Mouse (Mus musculus) G1E (cell line): Measurements from ENCODE around the gene Xpnpep1. TPM values are rescaled to one million over a fixed set of nuclear protein-coding genes. Genes with fewer than 3 reads are reported as not detected.

Experiments used
- ATAC-seq: 2 replicates; pipeline ENCODE4 v1.8.0; 2016; ENCODE audit warnings: mild to moderate bottlenecking; ENCODE audit not compliant: insufficient number of reproducible peaks, poor library complexity, low FRiP score, severe bottlenecking; ENCODE audit errors: extremely low read depth
- DNase-seq: peaks from one replicate; pipeline ENCODE4 v3.0.0; 2012; ENCODE audit warnings: low spot score
- H3K27me3 ChIP-seq: 2 replicates; pipeline ENCODE4 v1.6.1; 2012; ENCODE audit warnings: mild to moderate bottlenecking, low read length, inconsistent platforms; ENCODE audit not compliant: insufficient read depth
- H3K36me3 ChIP-seq: replicated peaks from 2 replicates; pipeline ENCODE3; 2012; ENCODE audit warnings: mild to moderate bottlenecking, inconsistent platforms
- H3K4me1 ChIP-seq: 2 replicates; pipeline ENCODE4 v1.6.1; 2012; ENCODE audit warnings: low read depth, low read length, inconsistent platforms, mixed read lengths; ENCODE audit not compliant: insufficient read depth
- H3K4me3 ChIP-seq: 2 replicates; pipeline ENCODE4 v1.5.1; 2012; ENCODE audit warnings: low read depth, mild to moderate bottlenecking, inconsistent platforms, low read length, moderate library complexity, mixed read lengths
- H3K9me3 ChIP-seq: replicated peaks from 2 replicates; pipeline ENCODE4 v1.6.1; 2012; ENCODE audit warnings: inconsistent platforms
- CTCF ChIP-seq: IDR thresholded peaks from 2 replicates; pipeline ENCODE4 v1.5.1; 2012; ENCODE audit warnings: low read depth, low read length, inconsistent platforms, mixed read lengths
- GATA1 ChIP-seq: IDR thresholded peaks from 2 replicates; pipeline ENCODE4 v1.6.1; 2012; ENCODE audit warnings: borderline replicate concordance, low read length, inconsistent platforms, mixed read lengths
- GATA2 ChIP-seq: IDR thresholded peaks from 2 replicates; pipeline ENCODE4 v1.6.1; 2012; ENCODE audit warnings: low read depth, low read length, inconsistent platforms, borderline replicate concordance
- POLR2AphosphoS5 ChIP-seq: IDR thresholded peaks from 2 replicates; pipeline ENCODE4 v1.6.1; 2012; ENCODE audit warnings: low read depth, low read length, inconsistent platforms; ENCODE audit not compliant: insufficient replicate concordance
- TAL1 ChIP-seq: conservative IDR thresholded peaks from 2 replicates; pipeline ENCODE4 v1.6.1; 2012; ENCODE audit warnings: low read depth, low read length, inconsistent platforms, mixed read lengths
- polyA plus RNA-seq: library from polyadenylated mRNA; stranded (reverse); fragments of >175 nt; gene quantifications from 2 replicates; pipeline ENCODE4 v1.2.3, GENCODE M21; 2012
- total RNA-seq, 2 experiments: library from RNA; stranded (forward) in 1 of 2; stranded (reverse) in 1 of 2; fragments of 200-1000 nt in 1 of 2; fragments of >200 nt in 1 of 2; fragmentation: Nextera tagmentation in 1 of 2; gene quantifications; 2 replicates each; pipeline ENCODE4 v1.2.3; 2014 to 2017

Gene Xpnpep1
- total and polyA plus RNA-seq, 3 experiments, result 180 to 385 (median 219) TPM

- H3K4me1 ChIP-seq, result peaks cover 24% of the 10 kb centered on the region
- DNase-seq, result no peak
- H3K27me3 ChIP-seq, result peaks cover 3% of the 10 kb centered on the region; the same call in 1 of the 2 replicates
- H3K4me3 ChIP-seq, result no peak overlapping the region; the same call in 1 of the 2 replicates
- no peaks in the 10 kb centered on the region for H3K36me3 ChIP-seq
- ATAC-seq, result peak; percentile 72
- H3K9me3 ChIP-seq, result no peaks in the 10 kb centered on the region
- no peak for TF ChIP-seq CTCF
- TF ChIP-seq GATA1, result no peak
- TF ChIP-seq POLR2AphosphoS5, result no peak
- no peak; the same call in 1 of the 2 replicates for TF ChIP-seq TAL1
- no peak for TF ChIP-seq GATA2
These were observed 19.5 kb upstream of the Xpnpep1 start for GRCm38 (mm10) chr19:53059344-53060111.

GRCm38 (mm10) chr19:53058726-53059334 is 18.8 kb upstream of the Xpnpep1 start:
- Histone ChIP-seq H3K27me3 (no peaks in the 10 kb centered on the region), H3K36me3 (no peaks in the 10 kb centered on the region), H3K4me3 (no peak overlapping the region), H3K9me3 (no peaks in the 10 kb centered on the region), H3K4me1 (peaks cover 24% of the 10 kb centered on the region)
- ATAC-seq, result peak; percentile 90
- peak; percentile 66 for DNase-seq
- TF ChIP-seq GATA2 (no peak), POLR2AphosphoS5 (no peak), TAL1 (no peak), GATA1 (no peak), CTCF (no peak)

- TF ChIP-seq POLR2AphosphoS5, result no peak
- TF ChIP-seq TAL1, result no peak
- no peak for TF ChIP-seq GATA2
- TF ChIP-seq CTCF, result no peak
- no peak for TF ChIP-seq GATA1
- ATAC-seq (no peak), DNase-seq (no peak)
- Histone ChIP-seq H3K4me3 (no peak overlapping the region), H3K27me3 (no peaks in the 10 kb centered on the region), H3K4me1 (peaks cover 28% of the 10 kb centered on the region), H3K36me3 (no peaks in the 10 kb centered on the region), H3K9me3 (no peaks in the 10 kb centered on the region)
These were observed 18.1 kb upstream of the Xpnpep1 start for GRCm38 (mm10) chr19:53057980-53058725.

GRCm38 (mm10) chr19:53053355-53053754 is 13.3 kb upstream of the Xpnpep1 start:
- DNase-seq (no peak), ATAC-seq (no peak)
- TF ChIP-seq TAL1 (no peak), GATA1 (no peak), POLR2AphosphoS5 (no peak), GATA2 (no peak), CTCF (no peak)
- Histone ChIP-seq H3K27me3 (no peaks in the 10 kb centered on the region), H3K36me3 (no peaks in the 10 kb centered on the region), H3K4me1 (peaks cover 31% of the 10 kb centered on the region), H3K9me3 (no peaks in the 10 kb centered on the region), H3K4me3 (no peak overlapping the region)

- Histone ChIP-seq H3K36me3 (no peaks in the 10 kb centered on the region), H3K4me1 (peaks cover 30% of the 10 kb centered on the region), H3K4me3 (peak overlapping the region; percentile 60; the same call in 1 of the 2 replicates), H3K9me3 (no peaks in the 10 kb centered on the region), H3K27me3 (no peaks in the 10 kb centered on the region)
- ATAC-seq (no peak), DNase-seq (no peak)
- TF ChIP-seq GATA1, result no peak
- TF ChIP-seq POLR2AphosphoS5, result no peak
- no peak for TF ChIP-seq CTCF
- no peak for TF ChIP-seq GATA2
- no peak for TF ChIP-seq TAL1
These were observed 12.1 kb upstream of the Xpnpep1 start for GRCm38 (mm10) chr19:53052031-53052670.
